Mouse (Mus musculus) embryonic facial prominence, embryonic 12.5 days (tissue): ENCODE results near the gene Cib2. TPM values are rescaled to one million over a fixed set of nuclear protein-coding genes. Genes with fewer than 3 reads are reported as not detected.

Source experiments
- ATAC-seq: fragments of 200-750 bp; cut with Nextera tagmentation; 2 replicates; pipeline ENCODE4 v1.8.0; 2017; ENCODE audit not compliant: insufficient number of reproducible peaks, insufficient read depth, low FRiP score, low TSS enrichment
- H3K27ac ChIP-seq: fragments of 300-500 bp; sonication (generic); 2 replicates; pipeline ENCODE4 v1.5.1; 2016; ENCODE audit warnings: mild to moderate bottlenecking
- H3K27me3 ChIP-seq: fragments of 300-500 bp; sonication (generic); 2 replicates; pipeline ENCODE4 v1.6.1; 2016; ENCODE audit warnings: mild to moderate bottlenecking, moderate library complexity
- H3K36me3 ChIP-seq: fragments of 300-500 bp; sonication (generic); 2 replicates; pipeline ENCODE4 v1.6.1; 2016; ENCODE audit warnings: mild to moderate bottlenecking
- H3K4me1 ChIP-seq: fragments of 300-500 bp; sonication (generic); 2 replicates; pipeline ENCODE4 v1.6.1; 2016
- H3K4me2 ChIP-seq: fragments of 300-500 bp; sonication (generic); replicated peaks from 2 replicates; pipeline ENCODE4 v1.6.1; 2016; ENCODE audit warnings: mild to moderate bottlenecking, moderate library complexity
- H3K4me3 ChIP-seq: fragments of 300-500 bp; sonication (generic); 2 replicates; pipeline ENCODE4 v1.5.1; 2016; ENCODE audit warnings: mild to moderate bottlenecking
- H3K9ac ChIP-seq: fragments of 300-500 bp; sonication (generic); 2 replicates; pipeline ENCODE4 v1.6.1; 2016; ENCODE audit warnings: mild to moderate bottlenecking, moderate library complexity
- H3K9me3 ChIP-seq: fragments of 300-500 bp; sonication (generic); 2 replicates; pipeline ENCODE4 v1.6.1; 2016; ENCODE audit warnings: mild to moderate bottlenecking, moderate library complexity
- WGBS: fragments of 180-500 bp; shearing (Covaris S2); methylation state at CpG from one replicate; pipeline ENCODE4 v1.1.7; 2016; 5-methylcytosine and 5-hydroxymethylcytosine counted together
- polyA plus RNA-seq: library from polyadenylated mRNA; unstranded; fragments of >200 nt; fragmentation: Nextera tagmentation; extraction: Ambion mirVana; gene quantifications from 2 replicates; pipeline ENCODE4 v1.2.1, GENCODE M21; 2016

Cib2 gene
- polyA plus RNA-seq, 1 experiment from 2014 or later: 22.1 TPM

GRCm38 (mm10) chr9:54583712-54584111, 23.7 kb upstream of the Cib2 start:
- H3K9ac ChIP-seq: no peak overlapping the region
- no peaks in the 10 kb centered on the region for H3K27me3 ChIP-seq
- no peak overlapping the region for H3K4me3 ChIP-seq
- H3K4me2 ChIP-seq: no peak overlapping the region
- no peak for ATAC-seq
- H3K9me3 ChIP-seq: no peaks in the 10 kb centered on the region
- no peak overlapping the region for H3K27ac ChIP-seq
- peaks cover 13% of the 10 kb centered on the region for H3K4me1 ChIP-seq
- WGBS: 77% methylated on average over 1 of the region's 1 CpGs
- H3K36me3 ChIP-seq: no peaks in the 10 kb centered on the region

- no peak overlapping the region for H3K4me2 ChIP-seq
- no peak overlapping the region for H3K9ac ChIP-seq
- no peak overlapping the region for H3K4me3 ChIP-seq
- H3K36me3 ChIP-seq: no peaks in the 10 kb centered on the region
- H3K4me1 ChIP-seq: no peaks in the 10 kb centered on the region
- no peaks in the 10 kb centered on the region for H3K27me3 ChIP-seq
- no peak overlapping the region for H3K27ac ChIP-seq
- no peak for ATAC-seq
- WGBS: 76% methylated on average over 9 of the region's 9 CpGs
- H3K9me3 ChIP-seq: no peaks in the 10 kb centered on the region
Observed at GRCm38 (mm10) chr9:54571130-54571839, 11.3 kb upstream of the Cib2 start.

GRCm38 (mm10) chr9:54568732-54569131, 8.7 kb upstream of the Cib2 start:
- Histone ChIP-seq H3K4me1 (no peaks in the 10 kb centered on the region), H3K27ac (no peak overlapping the region), H3K36me3 (no peaks in the 10 kb centered on the region), H3K27me3 (no peaks in the 10 kb centered on the region), H3K9ac (no peak overlapping the region), H3K4me2 (no peak overlapping the region), H3K4me3 (no peak overlapping the region), H3K9me3 (no peaks in the 10 kb centered on the region)
- ATAC-seq: no peak
- WGBS: 37% methylated on average over 2 of the region's 2 CpGs

GRCm38 (mm10) chr9:54566958-54567357, 6.9 kb upstream of the Cib2 start:
- no peak for ATAC-seq
- Histone ChIP-seq H3K4me2 (no peak overlapping the region), H3K27ac (no peak overlapping the region), H3K27me3 (no peaks in the 10 kb centered on the region), H3K9me3 (no peaks in the 10 kb centered on the region), H3K4me1 (no peaks in the 10 kb centered on the region), H3K36me3 (no peaks in the 10 kb centered on the region), H3K9ac (no peak overlapping the region), H3K4me3 (no peak overlapping the region)
- 32% methylated on average over 4 of the region's 4 CpGs for WGBS

- Histone ChIP-seq H3K4me2 (no peak overlapping the region), H3K27me3 (no peaks in the 10 kb centered on the region), H3K36me3 (no peaks in the 10 kb centered on the region), H3K4me3 (no peak overlapping the region), H3K9me3 (no peaks in the 10 kb centered on the region), H3K9ac (no peak overlapping the region), H3K4me1 (peaks cover 7% of the 10 kb centered on the region; the same call in 1 of the 2 replicates), H3K27ac (no peak overlapping the region)
- 83% methylated on average over 8 of the region's 8 CpGs for WGBS
- no peak for ATAC-seq
Observed at GRCm38 (mm10) chr9:54560831-54561601, 998 bp upstream of the Cib2 start.

- Histone ChIP-seq H3K27ac (no peak overlapping the region), H3K27me3 (no peaks in the 10 kb centered on the region), H3K9me3 (no peaks in the 10 kb centered on the region), H3K36me3 (no peaks in the 10 kb centered on the region), H3K4me1 (peaks cover 7% of the 10 kb centered on the region; the same call in 1 of the 2 replicates), H3K4me2 (no peak overlapping the region), H3K9ac (no peak overlapping the region), H3K4me3 (no peak overlapping the region)
- ATAC-seq: no peak
- 68% methylated on average over 8 of the region's 8 CpGs for WGBS
Observed at GRCm38 (mm10) chr9:54558731-54559130, 1.3 kb downstream of the Cib2 start.

GRCm38 (mm10) chr9:54555044-54555443, 5.0 kb downstream of the Cib2 start:
- H3K4me3 ChIP-seq: no peak overlapping the region
- H3K27me3 ChIP-seq: no peaks in the 10 kb centered on the region
- no peak overlapping the region for H3K27ac ChIP-seq
- WGBS: 74% methylated on average over 2 of the region's 2 CpGs
- H3K9me3 ChIP-seq: no peaks in the 10 kb centered on the region
- no peak overlapping the region for H3K9ac ChIP-seq
- no peak overlapping the region for H3K4me2 ChIP-seq
- H3K36me3 ChIP-seq: no peaks in the 10 kb centered on the region
- peaks cover 7% of the 10 kb centered on the region; the same call in 1 of the 2 replicates for H3K4me1 ChIP-seq
- no peak for ATAC-seq

GRCm38 (mm10) chr9:54552409-54552808, 7.6 kb downstream of the Cib2 start:
- Histone ChIP-seq H3K36me3 (no peaks in the 10 kb centered on the region), H3K9ac (no peak overlapping the region), H3K4me2 (no peak overlapping the region), H3K27me3 (no peaks in the 10 kb centered on the region), H3K27ac (no peak overlapping the region), H3K4me3 (no peak overlapping the region), H3K4me1 (no peaks in the 10 kb centered on the region), H3K9me3 (no peaks in the 10 kb centered on the region)
- WGBS: 23% methylated on average over 5 of the region's 5 CpGs
- ATAC-seq: no peak

- H3K4me3 ChIP-seq: no peak overlapping the region
- no peak for ATAC-seq
- H3K4me2 ChIP-seq: no peak overlapping the region
- no peaks in the 10 kb centered on the region for H3K36me3 ChIP-seq
- H3K9ac ChIP-seq: no peak overlapping the region
- WGBS: 88% methylated on average over 6 of the region's 6 CpGs
- no peaks in the 10 kb centered on the region for H3K27me3 ChIP-seq
- no peaks in the 10 kb centered on the region for H3K4me1 ChIP-seq
- no peaks in the 10 kb centered on the region for H3K9me3 ChIP-seq
- no peak overlapping the region for H3K27ac ChIP-seq
Observed at GRCm38 (mm10) chr9:54549433-54549832, 10.6 kb downstream of the Cib2 start.

- WGBS: 19% methylated on average over 5 of the region's 5 CpGs
Observed at GRCm38 (mm10) chr9:54547536-54547935, 12.5 kb downstream of the Cib2 start.

GRCm38 (mm10) chr9:54544954-54545315, 15.1 kb downstream of the Cib2 start:
- no peak overlapping the region for H3K4me2 ChIP-seq
- no peak overlapping the region for H3K4me3 ChIP-seq
- no peak overlapping the region for H3K9ac ChIP-seq
- ATAC-seq: no peak
- no peaks in the 10 kb centered on the region for H3K27me3 ChIP-seq
- no peaks in the 10 kb centered on the region for H3K36me3 ChIP-seq
- H3K27ac ChIP-seq: no peak overlapping the region
- H3K4me1 ChIP-seq: no peaks in the 10 kb centered on the region
- no peaks in the 10 kb centered on the region for H3K9me3 ChIP-seq
- 85% methylated on average over 4 of the region's 4 CpGs for WGBS

More at GRCm38 (mm10) chr9:54547536-54547935, 12.5 kb downstream of the Cib2 start:
- Histone ChIP-seq H3K4me3 (no peak overlapping the region), H3K27ac (no peak overlapping the region), H3K9me3 (no peaks in the 10 kb centered on the region), H3K9ac (no peak overlapping the region), H3K27me3 (no peaks in the 10 kb centered on the region), H3K4me1 (no peaks in the 10 kb centered on the region), H3K4me2 (no peak overlapping the region), H3K36me3 (no peaks in the 10 kb centered on the region)
- ATAC-seq: no peak
